Mouse (Mus musculus) thymus, adult 2 months (tissue): ENCODE data around the gene Keg1. TPM values are rescaled to one million over a fixed set of nuclear protein-coding genes. Genes with fewer than 3 reads are reported as not detected.

Experiments used
- DNase-seq: peaks from one replicate; pipeline ENCODE4 v3.0.0; 2021
- H3K27ac ChIP-seq: fragments of 200-500 bp; 2 replicates; pipeline ENCODE4 v1.5.1; 2012; ENCODE audit warnings: low read length, control low read depth; ENCODE audit not compliant: control insufficient read depth, insufficient read depth
- H3K27me3 ChIP-seq: fragments of 200-500 bp; 2 replicates; pipeline ENCODE4 v1.6.1; 2012; ENCODE audit warnings: mild to moderate bottlenecking, low read length, moderate library complexity, mixed read lengths; ENCODE audit not compliant: control insufficient read depth, insufficient read depth
- H3K36me3 ChIP-seq: fragments of 200-500 bp; 2 replicates; pipeline ENCODE4 v1.6.1; 2012; ENCODE audit warnings: mild to moderate bottlenecking, low read length, moderate library complexity; ENCODE audit not compliant: control insufficient read depth, insufficient read depth
- H3K4me1 ChIP-seq: fragments of 200-500 bp; replicated peaks from 2 replicates; pipeline ENCODE4 v1.6.1; 2012; ENCODE audit warnings: low read length; ENCODE audit not compliant: control insufficient read depth, insufficient read depth
- H3K4me3 ChIP-seq: fragments of 200-500 bp; 2 replicates; pipeline ENCODE4 v1.5.1; 2012; ENCODE audit warnings: mild to moderate bottlenecking, low read length, control low read depth, moderate library complexity; ENCODE audit not compliant: control insufficient read depth, insufficient read depth
- CTCF ChIP-seq: fragments of 200-500 bp; IDR thresholded peaks from 2 replicates; pipeline ENCODE4 v1.5.1; 2012; ENCODE audit warnings: mild to moderate bottlenecking, control low read depth, low read length, moderate library complexity, borderline replicate concordance; ENCODE audit not compliant: control insufficient read depth, poor library complexity, insufficient read depth; ENCODE audit errors: extremely low read depth
- POLR2A ChIP-seq: fragments of 200-500 bp; IDR thresholded peaks from 2 replicates; pipeline ENCODE4 v1.6.1; 2012; ENCODE audit warnings: mild to moderate bottlenecking, low read length, control low read depth, moderate library complexity; ENCODE audit not compliant: control insufficient read depth, poor library complexity, insufficient read depth; ENCODE audit errors: extremely low read depth
- WGBS: fragments of 180-500 bp; shearing (Covaris S2); methylation state at CpG from one replicate; pipeline ENCODE4 v1.1.7; 2018; 5-methylcytosine and 5-hydroxymethylcytosine counted together
- polyA plus RNA-seq: library from polyadenylated mRNA; depleted of rRNA; stranded (reverse); fragments of >200 nt; gene quantifications from 2 replicates; pipeline ENCODE4 v1.2.3, GENCODE M21; 2012

Gene Keg1
- polyA plus RNA-seq, 1 experiment: 0.34 TPM

DNA sequence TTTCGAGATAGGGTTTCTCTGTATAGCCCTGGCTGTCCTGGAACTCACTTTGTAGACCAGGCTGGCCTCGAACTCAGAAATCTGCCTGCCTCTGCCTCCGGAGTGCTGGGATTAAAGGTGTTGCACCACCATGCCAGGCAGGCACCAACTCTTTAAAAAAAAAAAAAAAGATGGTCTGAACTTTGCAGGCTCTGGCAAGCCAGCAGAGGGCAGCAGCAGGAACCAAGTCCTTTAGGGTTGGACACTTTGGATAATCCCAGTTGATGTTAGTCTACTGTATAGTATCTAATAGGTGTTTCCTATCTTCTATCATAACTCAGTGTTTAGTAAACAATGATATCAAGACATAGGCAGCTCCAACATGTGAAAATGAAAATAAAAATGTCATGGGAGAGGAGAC lies 26.7 kb downstream of the Keg1 start:
- 77% methylated on average over 2 of the region's 3 CpGs for WGBS
- no peak overlapping the region for H3K4me3 ChIP-seq
- DNase-seq: peak; percentile 26
- no peak overlapping the region for H3K27ac ChIP-seq
- H3K36me3 ChIP-seq: no peaks in the 10 kb centered on the region
- no peaks in the 10 kb centered on the region for H3K4me1 ChIP-seq
- H3K27me3 ChIP-seq: no peaks in the 10 kb centered on the region
- no peak for TF ChIP-seq CTCF
- TF ChIP-seq POLR2A: no peak

DNA sequence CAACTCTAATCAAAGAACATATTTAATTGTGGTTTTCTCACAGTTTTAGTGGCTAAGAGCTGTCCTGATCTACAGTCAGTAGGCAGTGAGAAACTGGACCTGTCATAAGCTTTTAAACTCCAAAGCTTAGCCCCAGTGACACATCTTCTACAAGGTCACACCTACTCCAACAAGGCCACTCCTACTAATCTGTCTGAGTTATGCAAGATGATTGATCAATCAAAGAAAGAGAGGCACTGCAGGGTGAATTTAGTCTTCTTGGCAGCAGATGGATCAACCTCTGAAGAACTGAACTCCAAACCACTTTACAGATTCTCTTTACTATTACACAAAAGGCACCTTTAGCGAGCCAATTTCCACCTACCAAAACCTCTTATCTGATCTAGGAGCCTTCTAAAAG lies 30.3 kb downstream of the Keg1 start:
- TF ChIP-seq CTCF (no peak), POLR2A (no peak)
- H3K4me1 ChIP-seq: no peaks in the 10 kb centered on the region
- H3K4me3 ChIP-seq: no peak overlapping the region
- H3K27me3 ChIP-seq: no peaks in the 10 kb centered on the region
- no peak overlapping the region for H3K27ac ChIP-seq
- no peak for DNase-seq
- WGBS: 65% methylated on average over 1 of the region's 1 CpGs
- no peaks in the 10 kb centered on the region for H3K36me3 ChIP-seq

DNA sequence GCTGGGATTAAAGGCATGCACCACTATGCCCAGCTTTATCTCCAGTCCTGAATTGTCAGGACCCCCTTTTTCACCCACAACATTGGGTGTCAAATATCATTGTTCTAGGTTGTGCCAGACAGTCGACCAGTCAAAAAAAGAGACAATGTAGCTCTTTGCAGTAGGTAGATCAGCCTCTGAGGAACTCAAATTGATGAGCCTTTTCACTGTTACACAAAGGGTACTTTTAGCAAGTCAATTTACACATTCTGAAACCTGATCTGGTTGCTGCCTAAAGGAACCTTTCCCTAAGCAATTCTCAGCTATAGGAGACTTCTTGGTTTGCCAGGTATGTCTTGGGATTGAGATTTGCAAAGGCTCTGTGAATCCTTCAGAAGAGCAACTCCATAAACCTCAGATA lies 35.5 kb downstream of the Keg1 start:
- H3K4me1 ChIP-seq: no peaks in the 10 kb centered on the region
- WGBS: 85% methylated on average over 1 of the region's 1 CpGs
- H3K27me3 ChIP-seq: no peaks in the 10 kb centered on the region
- TF ChIP-seq POLR2A (no peak), CTCF (no peak)
- no peak overlapping the region for H3K27ac ChIP-seq
- no peak overlapping the region for H3K4me3 ChIP-seq
- no peak for DNase-seq
- no peaks in the 10 kb centered on the region for H3K36me3 ChIP-seq

DNA sequence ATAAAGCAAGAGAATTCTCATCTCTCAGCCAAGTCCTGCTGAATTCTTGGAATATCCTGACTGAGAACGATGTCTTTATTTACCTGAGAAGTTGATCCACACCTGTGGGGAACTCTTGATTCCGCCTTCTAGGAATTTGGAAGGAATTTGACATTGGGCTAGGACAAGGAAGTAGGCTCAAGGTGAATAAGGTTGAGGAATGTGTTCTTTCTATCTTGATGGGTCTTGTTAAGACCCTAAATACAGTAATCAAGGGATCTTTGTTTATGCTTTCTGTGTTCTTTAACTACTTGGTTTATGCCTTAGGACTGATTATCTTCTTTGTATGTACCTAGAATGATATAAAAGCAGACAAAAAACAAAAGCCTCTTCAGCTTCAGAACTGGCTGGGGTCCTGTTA lies 36.4 kb downstream of the Keg1 start:
- no peaks in the 10 kb centered on the region for H3K27me3 ChIP-seq
- WGBS: 93% methylated on average over 2 of the region's 2 CpGs
- H3K4me3 ChIP-seq: no peak overlapping the region
- no peak overlapping the region for H3K27ac ChIP-seq
- TF ChIP-seq CTCF (no peak), POLR2A (no peak)
- H3K36me3 ChIP-seq: no peaks in the 10 kb centered on the region
- DNase-seq: no peak
- H3K4me1 ChIP-seq: no peaks in the 10 kb centered on the region

DNA sequence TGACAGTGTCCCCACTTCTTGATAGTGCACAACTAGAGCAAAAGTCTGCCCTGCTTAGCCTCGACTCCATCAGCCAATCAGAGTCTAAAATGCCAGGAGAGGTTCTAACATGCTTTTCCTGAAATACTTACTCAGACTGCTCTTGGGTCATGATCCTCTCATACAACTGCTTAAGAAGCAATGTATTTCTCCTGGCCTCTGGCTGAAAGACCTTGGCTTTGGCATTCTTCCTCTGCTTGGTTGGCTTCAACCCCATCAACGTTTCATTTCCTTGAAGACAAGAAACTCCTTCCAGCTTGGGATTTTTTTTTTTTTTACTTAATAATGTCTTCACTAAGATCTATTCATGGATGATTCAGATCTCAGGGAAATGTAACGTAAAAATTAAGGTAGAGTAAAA lies 60.7 kb downstream of the Keg1 start:
- DNase-seq: no peak
- Histone ChIP-seq H3K4me1 (no peaks in the 10 kb centered on the region), H3K36me3 (no peaks in the 10 kb centered on the region), H3K27me3 (no peaks in the 10 kb centered on the region), H3K27ac (no peak overlapping the region), H3K4me3 (no peak overlapping the region)
- 86% methylated on average over 3 of the region's 3 CpGs for WGBS
- no peak for TF ChIP-seq CTCF
- no peak for TF ChIP-seq POLR2A

DNA sequence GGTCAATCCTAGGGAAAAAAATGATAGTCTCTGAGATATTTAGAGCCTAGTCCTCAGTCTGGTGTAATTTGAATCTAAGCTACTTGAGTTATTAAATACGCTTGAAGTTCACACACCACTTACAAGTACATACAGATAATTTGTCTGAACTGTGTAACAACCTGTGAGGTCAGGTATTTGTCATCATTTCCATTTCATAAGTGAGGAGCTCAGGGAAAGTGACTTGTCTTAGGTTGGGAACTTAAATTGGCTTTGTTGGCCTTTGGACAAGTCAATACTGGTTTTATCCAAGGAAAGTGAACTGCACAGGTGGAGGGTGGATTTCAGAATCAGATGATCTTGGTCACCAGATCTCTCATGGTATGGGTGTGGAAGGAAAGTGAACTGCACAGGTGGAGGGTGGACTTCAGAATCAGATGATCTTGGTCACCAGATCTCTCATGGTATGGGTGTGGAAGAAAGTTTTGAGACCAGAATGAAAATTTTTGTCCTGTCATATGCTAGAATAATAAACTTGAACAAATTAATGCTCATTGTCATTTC lies 63.4 kb downstream of the Keg1 start:
- WGBS: 89% methylated on average over 1 of the region's 1 CpGs
- TF ChIP-seq CTCF: no peak
- no peak for TF ChIP-seq POLR2A
- DNase-seq: no peak
- Histone ChIP-seq H3K27ac (no peak overlapping the region), H3K4me3 (no peak overlapping the region), H3K27me3 (no peaks in the 10 kb centered on the region), H3K4me1 (no peaks in the 10 kb centered on the region), H3K36me3 (peaks cover 5% of the 10 kb centered on the region)

DNA sequence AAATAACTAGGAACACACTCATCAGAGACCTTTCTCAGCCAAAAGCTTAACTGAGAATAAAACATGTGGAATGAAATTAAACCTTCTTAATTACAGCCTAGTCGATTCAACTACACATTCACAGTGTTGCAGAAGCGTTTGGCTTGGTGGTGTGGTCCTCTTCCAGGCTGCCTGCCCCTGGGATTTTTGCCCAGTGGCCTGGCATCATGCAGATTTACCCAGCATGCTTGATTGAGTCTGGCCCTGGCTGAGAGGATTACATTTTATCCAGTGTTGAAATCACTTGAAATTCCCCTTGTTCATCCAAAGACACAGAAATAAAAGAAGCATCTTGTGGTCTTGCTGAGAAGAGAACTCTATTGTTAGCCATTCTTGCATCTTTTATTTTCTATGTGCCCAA lies 64.1 kb downstream of the Keg1 start:
- 90% methylated on average over 2 of the region's 2 CpGs for WGBS
- Histone ChIP-seq H3K36me3 (peaks cover 6% of the 10 kb centered on the region), H3K27me3 (no peaks in the 10 kb centered on the region), H3K27ac (no peak overlapping the region), H3K4me3 (no peak overlapping the region), H3K4me1 (no peaks in the 10 kb centered on the region)
- no peak for DNase-seq
- TF ChIP-seq POLR2A (no peak), CTCF (no peak)
